Mouse (Mus musculus) thymus, postnatal 0 days (tissue): ENCODE measurements around the gene Cxcl17. TPM values are rescaled to one million over a fixed set of nuclear protein-coding genes. Genes with fewer than 3 reads are reported as not detected.

Experiments
- DNase-seq: peaks from one replicate; pipeline ENCODE4 v3.0.0-alpha.2; 2015; ENCODE audit warnings: low spot score
- polyA plus RNA-seq: library from polyadenylated mRNA; unstranded; fragments of >200 nt; fragmentation: Nextera tagmentation; extraction: Ambion mirVana; gene quantifications from 2 replicates; pipeline ENCODE4 v1.2.1, GENCODE M21; 2015

Gene Cxcl17
- polyA plus RNA-seq, 1 experiment from 2014 or later = 2.0 TPM

DNA sequence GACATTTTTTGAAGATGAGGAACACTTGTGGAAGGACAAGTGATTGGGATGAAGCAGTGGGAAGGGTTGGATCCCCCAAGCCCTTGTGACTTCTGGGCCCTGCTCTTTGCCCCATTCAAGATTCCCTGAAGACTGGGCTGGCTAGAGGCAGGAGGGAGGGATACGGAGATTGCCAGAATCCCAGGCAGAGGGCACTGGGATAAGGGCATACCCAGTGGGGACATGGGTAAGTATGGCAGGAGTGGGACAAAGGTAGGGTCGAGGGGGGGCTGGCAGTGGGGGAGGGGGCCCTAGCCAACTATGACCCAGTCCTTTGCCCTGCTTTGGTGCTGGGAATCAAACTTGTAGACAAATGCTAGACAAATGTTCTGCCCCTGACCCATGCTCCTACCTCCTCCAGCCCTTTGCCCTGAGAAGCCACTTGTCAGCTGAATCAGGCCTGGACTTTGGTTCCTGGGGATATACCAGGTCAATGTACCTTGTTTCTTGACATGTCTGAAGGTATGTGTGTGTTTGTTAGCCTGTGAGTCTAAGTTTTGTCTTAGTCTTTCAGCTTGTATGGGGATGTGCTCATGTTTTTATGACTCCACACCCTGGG is 20.7 kb downstream of the Cxcl17 start:
- DNase-seq = no peak

DNA sequence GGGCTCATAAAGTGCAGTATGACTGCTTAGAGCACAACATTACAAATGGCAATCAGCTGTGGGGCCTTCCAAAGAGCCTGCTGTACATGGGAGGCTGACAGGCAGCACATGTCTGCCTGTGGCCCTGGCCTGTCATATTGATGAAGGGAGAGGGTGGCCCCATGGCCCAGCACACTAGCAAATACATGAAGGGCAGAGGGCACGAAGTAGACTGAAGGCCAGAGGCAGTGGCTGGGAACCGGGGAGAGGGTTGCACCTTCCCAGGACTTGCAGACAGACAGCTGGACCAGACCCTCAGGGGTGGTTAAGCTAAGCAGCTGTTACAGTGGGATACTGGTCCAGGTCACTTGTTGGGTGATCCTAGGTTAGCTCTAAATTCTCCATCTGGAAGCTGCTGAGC is 21.7 kb downstream of the Cxcl17 start:
- DNase-seq = no peak

DNA sequence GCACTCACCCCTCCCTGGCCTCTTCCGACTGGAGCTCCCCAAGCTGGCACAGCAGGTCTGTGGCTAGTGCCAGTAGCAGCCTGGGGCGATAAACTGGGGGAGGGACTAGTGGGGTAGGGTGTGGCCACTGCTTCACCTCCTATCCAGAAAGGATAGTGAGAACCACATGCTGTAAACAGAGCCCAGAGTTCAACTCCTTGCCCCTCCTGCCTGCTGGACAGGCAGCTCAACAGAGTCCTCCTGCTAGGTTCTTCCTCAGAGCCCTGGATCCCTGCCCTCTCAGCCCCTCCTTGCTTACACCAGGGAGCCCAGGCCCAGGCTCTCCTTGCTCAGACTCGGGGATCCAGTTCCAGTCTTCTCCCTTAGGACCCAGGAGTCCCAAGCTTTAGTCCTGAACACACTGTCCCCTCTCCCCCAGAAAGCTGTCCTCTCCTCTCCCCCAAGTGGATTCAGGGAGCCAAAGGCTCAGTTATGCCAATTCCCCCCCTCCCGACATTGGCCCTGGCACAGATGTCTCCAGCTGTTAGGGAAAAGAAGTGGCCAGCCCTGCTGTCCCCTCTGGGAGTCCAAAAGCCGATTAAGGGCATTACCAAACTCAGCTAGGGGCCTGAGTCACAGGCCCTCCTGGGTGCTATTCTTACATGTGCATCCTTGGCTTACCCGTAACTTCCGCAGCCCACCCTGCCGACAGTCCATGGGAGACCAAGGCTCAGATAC is 22.5 kb downstream of the Cxcl17 start:
- DNase-seq = no peak

DNA sequence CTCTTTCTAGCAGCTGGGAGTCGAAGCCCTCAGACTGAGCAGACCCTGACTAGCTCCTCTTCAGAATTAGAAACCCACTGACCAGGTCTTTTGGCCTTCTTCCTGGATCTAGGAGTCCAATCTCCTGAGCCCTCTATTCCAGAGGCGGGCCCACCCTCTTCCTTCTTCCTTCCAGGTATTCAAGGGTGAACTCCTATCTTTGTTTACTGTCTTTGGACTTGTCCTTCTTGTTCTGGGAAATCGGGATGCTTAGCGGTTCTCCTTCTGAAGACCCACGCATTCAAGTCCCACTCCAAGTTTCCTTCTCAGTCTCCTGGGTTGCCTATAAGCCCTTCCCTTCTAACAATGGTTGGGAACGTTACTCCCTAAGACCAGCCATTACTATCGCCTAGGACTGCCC is 23.8 kb downstream of the Cxcl17 start:
- no peak for DNase-seq

DNA sequence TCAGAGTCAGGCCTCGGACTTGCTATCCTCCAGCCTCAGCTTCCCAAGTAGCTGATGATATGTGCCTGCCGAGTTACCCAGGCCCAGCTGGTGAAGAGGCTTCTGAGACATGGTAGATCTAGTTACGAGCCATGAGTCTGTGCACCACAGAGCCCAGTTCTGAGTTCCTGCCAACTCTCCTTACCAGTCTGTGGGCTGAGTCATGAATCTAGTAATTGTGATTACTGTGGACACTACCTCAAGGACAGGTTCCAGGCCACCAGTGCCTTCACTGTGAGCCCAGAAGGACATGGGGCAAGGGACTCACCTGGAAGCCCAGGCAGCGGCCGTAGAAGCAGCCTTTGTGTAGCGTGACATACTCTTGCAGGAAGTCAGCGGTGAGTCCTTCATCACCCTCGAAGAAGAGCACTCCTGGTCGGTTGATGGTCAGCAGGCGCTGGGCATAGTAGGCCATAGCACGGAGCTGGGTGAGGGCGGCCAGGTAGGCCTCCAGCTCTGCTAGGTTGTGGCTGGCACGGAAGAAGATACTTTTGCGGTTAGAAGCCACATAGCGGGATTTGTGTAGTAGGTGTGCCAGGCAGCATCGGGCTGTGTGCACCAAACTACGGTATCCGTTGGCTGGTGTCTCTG is 24.8 kb downstream of the Cxcl17 start:
- no peak for DNase-seq

DNA sequence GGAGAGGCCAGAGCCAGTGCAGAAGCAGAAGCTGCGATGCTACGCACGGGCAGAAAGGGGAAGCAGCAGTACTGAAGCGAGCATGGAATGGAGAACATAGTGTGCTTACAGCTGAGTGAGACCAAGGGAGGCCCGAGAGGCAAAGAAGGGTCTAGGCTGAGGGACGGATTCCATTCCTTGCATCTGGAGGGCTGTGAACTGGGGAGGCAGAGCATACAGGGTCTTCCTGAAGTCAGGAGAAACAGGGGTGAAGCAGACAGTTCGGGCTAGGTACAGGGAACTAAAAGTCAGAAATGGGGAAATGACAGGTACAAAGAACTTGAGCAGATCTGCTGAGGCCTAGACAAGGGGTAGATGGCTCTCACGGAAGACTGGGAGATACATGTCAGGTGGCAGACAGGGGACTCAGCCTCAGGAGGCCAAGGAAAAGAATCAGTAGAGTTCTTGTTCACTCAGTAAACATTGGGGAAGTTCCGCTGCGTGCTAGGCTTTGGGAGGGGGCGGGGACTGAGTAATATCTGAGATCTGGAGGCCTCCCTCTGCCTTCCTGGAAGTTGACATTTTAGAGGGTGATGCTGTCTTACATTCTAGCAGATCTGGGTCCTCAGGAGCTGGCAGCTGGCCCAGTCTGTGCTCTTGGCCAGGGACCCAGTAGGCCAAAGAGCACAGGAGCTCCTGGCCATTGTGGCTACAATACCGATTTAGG is 26.7 kb downstream of the Cxcl17 start:
- DNase-seq = peak; percentile 32

DNA sequence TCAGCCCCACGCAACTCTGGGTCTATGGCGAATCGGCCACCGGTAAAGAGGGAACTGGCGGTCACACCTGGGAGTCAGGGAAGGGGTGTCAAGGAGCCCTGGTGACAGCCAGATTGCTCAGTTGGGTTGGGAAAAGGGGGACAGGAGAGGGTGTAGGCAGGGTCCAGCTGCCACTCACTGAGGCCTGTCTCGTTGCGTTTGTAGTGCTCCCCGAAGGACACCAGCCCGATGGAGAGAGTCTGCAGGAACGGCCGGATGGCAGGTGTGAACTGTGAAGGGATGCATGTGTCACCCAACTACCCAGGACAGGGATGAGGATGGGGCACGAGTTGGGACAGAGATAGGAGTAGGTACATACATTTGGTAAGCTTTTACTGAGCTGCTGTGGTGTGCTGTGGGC is 27.4 kb downstream of the Cxcl17 start:
- no peak for DNase-seq

DNA sequence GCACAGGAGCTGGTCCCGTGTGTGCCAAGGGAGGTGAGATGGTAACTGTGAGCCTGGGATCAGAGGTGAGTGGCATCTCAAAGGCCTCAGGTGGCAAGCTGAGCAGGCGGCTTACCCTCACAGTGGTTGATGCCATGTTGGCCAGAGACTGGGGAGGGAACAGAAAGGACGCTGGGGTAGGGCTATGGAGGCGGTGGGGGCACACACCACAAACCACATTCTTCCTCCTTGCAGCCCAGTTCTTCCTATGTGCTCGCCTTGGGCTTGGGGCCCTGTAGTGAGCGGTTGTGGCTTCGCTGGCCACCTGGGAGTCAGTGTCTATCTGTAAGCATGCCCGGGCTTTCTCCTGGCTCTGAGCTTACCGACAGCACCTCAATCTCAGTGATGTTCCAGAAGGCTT is 27.9 kb downstream of the Cxcl17 start:
- DNase-seq = no peak

DNA sequence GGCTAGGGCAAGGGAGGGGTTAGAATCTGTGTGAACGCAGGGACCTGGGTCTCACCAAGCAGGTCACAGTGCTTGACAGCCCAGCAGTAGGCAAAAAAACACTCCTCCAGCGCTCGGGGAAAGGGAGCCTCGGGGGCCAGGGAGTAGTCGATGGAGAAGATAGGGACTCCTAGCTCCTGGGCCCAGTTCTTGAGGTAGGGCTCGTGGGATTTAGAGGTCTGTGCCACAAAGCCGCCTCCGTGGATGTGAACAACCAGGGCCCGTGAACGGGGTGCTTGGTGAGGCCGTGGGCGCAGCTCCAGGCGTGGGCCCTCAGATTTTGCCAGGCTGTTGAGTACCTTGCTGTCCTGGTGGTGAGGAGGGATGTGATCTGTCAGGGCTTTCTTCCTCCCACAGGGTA is 28.4 kb downstream of the Cxcl17 start:
- DNase-seq = no peak

DNA sequence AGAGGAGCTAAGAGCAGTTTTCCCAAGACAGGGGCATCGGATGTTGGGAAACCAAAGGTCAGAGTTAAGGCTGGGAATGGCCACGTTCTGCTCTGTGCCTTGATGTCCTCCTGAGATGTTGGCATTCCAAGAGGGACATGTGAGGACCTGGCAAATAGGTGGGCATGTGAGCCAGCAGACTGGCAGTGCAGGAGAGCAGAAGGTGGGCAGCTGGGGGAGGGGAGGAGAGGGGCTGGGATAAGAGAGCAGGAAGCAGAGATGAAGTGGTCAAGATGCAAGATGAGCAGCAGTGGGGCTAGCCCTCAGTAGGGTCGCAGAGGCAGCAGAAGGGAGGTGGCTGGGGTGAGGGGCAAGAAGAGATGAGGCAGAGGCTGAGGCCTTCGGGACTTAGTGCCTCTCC is 28.8 kb downstream of the Cxcl17 start:
- DNase-seq = no peak

DNA sequence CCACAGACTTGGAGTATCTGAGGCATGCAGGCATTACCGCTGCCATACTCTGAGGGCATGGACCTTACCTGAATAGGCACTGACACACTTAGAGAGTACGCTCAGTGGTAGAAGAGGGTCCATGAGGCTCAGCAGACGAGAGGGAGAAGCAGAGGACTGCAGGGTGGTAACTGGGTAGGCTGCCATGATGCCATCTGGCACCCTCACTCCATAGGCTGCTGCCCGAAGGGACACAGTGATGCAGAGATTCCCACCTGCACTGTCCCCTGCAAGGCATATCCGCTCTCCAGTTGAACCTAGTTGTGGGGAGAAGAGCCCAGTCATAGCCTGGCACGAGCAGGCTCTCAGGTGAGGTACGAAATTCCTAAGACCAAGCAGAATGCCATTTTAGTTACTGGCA is 29.3 kb downstream of the Cxcl17 start:
- no peak for DNase-seq

DNA sequence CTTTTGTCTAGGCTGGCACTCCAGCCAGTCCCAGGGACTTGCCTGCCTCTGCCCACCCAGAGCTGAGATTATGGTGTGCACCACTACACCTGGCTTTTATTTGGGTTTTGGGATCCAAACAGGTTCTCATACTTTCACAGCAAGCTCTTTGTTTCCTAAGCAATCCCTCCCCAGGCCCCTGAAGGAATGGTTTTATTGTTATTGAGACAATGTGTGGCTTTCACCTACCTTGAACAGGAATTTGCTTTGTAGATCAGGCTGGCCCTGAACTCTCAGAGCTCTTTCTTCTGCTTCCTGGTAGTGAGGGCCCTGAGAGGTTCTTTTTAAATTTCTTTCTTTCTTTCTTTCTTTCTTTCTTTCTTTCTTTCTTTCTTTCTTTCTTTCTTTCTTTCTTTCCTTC is 30.1 kb downstream of the Cxcl17 start:
- no peak for DNase-seq

DNA sequence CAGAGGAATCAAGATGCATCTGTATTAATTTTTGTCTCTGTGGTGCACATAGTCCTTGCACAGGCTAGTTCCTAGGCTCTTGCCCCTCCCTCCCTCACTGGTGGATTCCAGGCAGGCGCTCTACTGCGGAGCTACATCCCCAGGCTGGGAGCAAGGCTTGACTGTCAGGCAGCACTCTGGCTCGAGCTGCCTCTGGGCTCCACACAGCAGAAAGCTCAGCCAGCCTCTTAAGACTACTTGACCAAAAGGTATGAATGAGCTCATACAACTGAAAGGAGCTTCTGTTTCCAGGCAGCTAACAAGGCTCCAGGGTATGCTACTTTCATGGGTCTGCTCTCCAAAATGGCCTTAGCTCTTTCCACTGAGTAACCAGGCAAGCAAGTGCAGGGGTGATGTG is 31.4 kb downstream of the Cxcl17 start:
- no peak for DNase-seq

DNA sequence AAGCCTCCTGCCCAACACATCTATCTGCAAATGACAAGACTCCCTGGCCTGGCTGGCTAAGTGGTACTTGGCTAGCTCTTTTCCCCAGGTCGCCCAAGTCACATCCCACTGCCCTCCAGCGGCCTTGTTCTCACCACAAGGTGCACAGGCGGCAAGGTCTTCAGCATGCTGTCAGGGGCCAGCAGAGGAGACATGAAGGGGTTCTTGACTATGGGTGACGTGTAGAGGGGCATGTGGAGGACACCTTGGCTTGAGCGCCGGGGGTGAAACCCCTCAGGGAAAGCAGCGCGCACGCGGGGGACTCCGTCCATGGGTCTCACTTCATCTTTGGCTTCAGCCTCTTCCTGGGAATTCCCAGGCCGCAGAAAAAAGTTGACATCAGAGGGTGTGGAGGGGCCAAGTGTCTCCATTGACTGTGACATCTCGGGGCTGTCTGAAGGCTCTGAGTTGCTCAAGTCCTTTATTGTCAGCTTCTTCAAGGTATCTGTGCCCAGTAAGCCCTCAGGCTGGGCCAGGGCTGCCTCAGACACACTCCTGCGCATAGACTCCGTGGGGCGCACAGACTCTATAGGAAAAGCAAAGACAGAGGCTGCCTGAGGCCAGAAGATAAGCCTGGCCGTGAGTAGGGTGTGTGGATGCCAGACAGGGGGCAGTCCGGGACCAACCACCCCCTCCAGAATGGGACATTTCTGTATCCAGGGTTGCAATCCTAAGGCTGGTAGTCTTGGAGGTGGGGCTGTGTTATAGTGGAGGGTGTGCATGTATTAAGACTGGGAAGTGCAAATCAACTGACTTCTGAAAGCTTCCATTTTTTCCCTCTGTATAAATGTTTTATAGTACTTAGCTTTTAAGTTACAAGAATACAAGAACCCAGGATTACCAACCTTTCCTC is 32.0 kb downstream of the Cxcl17 start:
- peak; percentile 9 for DNase-seq

DNA sequence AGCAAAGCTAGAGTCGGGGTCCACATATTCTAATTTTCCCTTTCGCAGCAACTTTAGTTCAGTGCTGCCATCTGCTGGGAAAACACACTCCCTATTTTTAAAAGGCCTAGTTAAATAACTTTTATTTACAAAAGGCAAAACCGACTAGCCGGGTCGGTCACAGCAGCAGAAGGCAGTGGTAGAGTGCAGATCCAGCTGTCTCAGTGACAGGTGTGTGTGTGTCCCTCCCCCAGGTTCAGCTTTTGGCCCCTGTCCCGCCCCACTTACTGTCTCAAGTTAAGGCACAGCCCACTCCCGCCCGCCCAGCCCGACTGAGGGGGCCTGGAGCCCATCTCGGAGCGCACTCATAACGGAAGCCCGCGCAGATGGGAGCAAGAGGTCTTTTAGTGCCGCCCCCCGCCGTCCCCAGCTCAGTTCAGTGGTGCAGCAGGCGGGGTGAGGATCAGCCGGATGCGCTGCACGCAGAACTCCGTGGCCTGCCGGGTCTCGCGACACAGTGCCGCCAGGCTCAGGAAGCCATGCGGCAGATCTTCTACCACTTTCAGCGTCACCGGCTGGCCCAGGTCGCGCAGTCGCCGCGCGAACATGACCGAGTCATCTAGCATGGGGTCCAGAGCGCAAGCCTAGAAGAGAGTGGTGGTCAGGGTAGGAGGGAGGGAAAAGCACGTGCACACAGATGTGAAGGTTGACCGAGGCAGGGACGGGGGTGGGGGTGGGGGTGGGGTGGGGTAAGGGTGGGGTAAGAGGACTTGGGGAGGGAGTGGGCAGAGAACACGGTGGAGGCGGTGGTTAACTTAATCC is 32.9 kb downstream of the Cxcl17 start:
- peak; percentile 92 for DNase-seq

DNA sequence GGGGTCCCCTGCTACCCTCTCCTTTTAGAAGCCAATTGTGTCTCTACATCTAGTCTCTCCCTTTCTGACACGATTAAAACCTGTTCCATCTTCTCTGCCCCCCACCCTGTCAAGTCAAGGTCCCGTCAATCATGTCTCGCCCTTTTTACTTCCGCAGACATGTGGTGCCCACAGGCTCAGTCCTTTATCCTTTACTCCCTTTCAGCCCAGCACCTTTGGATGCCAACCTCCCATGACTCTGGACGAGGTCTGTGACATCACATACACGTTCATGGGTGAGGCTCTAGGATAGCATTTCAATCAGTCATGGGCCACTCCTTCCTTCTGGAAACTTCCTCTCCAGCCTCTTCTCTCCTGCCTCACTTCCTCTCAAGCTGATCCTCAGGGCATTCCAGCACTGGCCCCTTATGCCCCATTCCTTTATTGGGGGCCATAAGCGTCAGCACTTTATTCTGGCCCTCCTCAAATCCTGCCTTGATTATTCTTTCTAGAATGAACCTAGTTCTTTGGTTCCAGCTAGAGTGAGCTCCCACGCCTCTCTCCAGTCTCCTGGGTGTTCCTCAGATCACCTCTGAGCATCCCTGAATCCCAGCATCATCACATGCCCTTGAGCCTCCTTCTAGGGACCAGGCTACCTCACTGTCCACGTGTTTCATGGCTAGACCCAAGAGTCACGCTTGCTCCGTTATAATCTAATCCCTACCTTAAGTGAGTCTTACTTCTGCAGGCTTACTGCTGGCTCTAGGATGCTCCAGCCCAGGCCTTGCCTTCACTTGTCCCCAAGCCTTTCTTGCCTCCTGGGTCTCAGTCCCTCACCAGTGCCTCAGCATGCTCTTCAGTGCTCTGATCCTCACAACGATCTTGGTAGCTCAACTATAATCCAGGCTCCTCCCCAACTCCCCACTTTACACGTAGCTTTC is 34.2 kb downstream of the Cxcl17 start:
- no peak for DNase-seq

DNA sequence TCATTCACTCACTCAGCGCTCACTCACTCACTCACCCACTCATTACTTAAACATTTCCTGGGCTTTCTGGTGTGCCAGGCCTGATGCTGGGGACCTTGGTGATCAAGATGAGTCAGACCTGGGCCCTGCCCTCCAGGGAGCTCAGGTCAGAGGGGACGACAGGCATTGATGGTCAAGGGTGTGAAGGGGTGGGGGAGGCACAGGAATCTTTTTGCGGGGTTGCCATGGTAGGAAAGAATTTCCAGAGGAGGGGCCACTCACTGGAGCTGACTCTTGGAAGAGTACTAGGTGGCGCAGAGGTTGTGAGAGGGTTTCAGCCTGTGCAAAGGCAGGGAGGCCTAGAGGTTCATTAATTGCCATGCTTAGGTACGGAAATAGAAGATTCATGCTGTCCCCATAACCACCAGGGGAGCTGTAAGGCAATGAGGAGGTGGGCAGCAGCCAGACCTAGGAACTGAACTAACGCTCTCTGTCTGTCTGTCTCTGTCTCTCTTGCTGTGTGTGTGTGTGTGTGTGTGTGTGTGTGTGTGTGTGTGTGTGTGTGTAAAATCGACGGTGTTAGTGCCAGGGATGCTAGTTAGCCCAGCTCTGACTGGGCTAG is 35.5 kb downstream of the Cxcl17 start:
- DNase-seq = no peak

DNA sequence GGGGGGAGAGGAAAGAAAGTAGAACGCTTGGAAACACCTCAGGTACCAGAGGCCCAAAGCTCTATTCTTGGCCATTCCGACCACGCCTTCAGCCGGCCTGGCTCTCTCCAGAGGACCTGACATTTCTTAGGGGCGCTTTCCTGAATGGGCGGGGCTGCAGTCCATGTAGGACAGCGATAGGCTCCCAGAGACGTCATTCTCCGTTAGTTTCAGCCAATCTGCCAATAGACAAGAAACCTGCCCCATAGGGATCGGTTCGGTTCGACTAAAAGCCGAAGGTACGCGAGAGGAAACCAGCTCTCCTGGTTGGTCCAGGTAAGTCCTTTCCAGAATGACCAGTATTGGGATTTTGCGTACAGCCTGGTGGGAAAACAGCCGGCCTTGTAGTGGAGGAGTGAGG is 36.1 kb downstream of the Cxcl17 start:
- DNase-seq = no peak

DNA sequence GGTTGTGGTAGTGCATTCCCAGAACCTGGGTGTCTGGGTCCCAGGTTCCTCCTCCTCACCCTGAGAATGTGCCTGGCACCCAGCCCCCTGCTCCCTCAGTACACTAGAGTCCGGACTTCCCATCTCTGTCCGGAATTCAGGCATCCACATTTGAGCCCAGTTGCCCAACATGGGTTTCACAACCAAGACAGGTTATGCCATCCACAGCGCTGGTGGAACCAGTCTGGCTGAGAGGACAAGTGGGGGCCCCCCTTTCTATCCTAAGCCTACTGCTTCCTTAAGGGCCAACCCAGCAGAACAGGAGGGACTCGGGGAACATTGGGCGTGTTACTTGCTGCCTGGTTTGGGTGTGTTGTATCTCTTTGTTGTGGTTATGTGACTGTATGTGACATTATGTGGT is 40.2 kb downstream of the Cxcl17 start:
- no peak for DNase-seq
